In genomic region chr11:117031249-117031648, GRCm38 (mm10) we compare ENCODE assay signal across 9 mouse cellular contexts.
DNase-seq lines count a peak whose midpoint lies in the region; ATAC-seq and TF ChIP-seq lines count a peak whose summit lies in the region.
"Had no signal": no experiment of that assay in that cellular context is flagged by ENCODE, and none has a peak within 500 bp of the region (broad histone marks: within the 10 kb centered on the region; RNA-seq: fewer than 3 reads in every experiment).

No protein-coding gene starts in this region.

- H3K79me2 ChIP-seq in MEL (ENCODE audit: control insufficient read depth, insufficient read depth, low read length, poor library complexity) = no peaks in the 10 kb centered on the region

- H3K9me3 ChIP-seq in heart, embryonic 11.5 days (replicated peaks; ENCODE audit: control insufficient read depth, low read length) = no peaks in the 10 kb centered on the region
- H3K9me3 ChIP-seq in MEL (replicated peaks; ENCODE audit: insufficient read depth, low read length) = no peaks in the 10 kb centered on the region
- 0 out of 2 replicates have a peak, but pooled peaks cover 3% of the 10 kb centered on the region for H3K9me3 ChIP-seq in hindbrain, embryonic 12.5 days (replicated peaks)
- H3K9me3 ChIP-seq in liver, embryonic 11.5 days (ENCODE audit: control insufficient read depth, low read length) = no peaks in the 10 kb centered on the region
- no peaks in the 10 kb centered on the region for H3K9me3 ChIP-seq in lung, postnatal 0 days (ENCODE audit: low read length)

- no peak for TF ChIP-seq RAD21 in MEL (IDR thresholded peaks at IDR 0.05; ENCODE audit: low read depth, low read length)

- no peak overlapping the region for H3K9ac ChIP-seq in heart, embryonic 11.5 days (ENCODE audit: low read depth, low read length)
- H3K9ac ChIP-seq in MEL (ENCODE audit: control insufficient read depth, low read depth, low read length, poor library complexity, severe bottlenecking) = peak overlapping the region; percentile 22; the same call in 1 of the 2 replicates
- H3K9ac ChIP-seq in hindbrain, embryonic 12.5 days = no peak overlapping the region
- no peak overlapping the region for H3K9ac ChIP-seq in liver, embryonic 11.5 days (ENCODE audit: low read depth, low read length)
- no peak overlapping the region for H3K9ac ChIP-seq in lung, postnatal 0 days (replicated peaks; ENCODE audit: low read depth)

- no peak for ATAC-seq in heart, embryonic 11.5 days (replicated peaks; ENCODE audit: insufficient number of reproducible peaks, low FRiP score, low TSS enrichment)
- no peak for ATAC-seq in hindbrain, embryonic 12.5 days (ENCODE audit: low FRiP score)
- peak; percentile 44; the same call in 1 of the 2 replicates for ATAC-seq in liver, embryonic 11.5 days (replicated peaks; ENCODE audit: low FRiP score)
- ATAC-seq in lung, postnatal 0 days = no peak

- no peaks in the 10 kb centered on the region for H3K36me3 ChIP-seq in heart, embryonic 11.5 days (ENCODE audit: control insufficient read depth, insufficient read depth, low read length)
- peaks cover 0 to 41% of the 10 kb centered on the region in 2 experiments; a peak in 2 of 4 replicates for H3K36me3 ChIP-seq in MEL (ENCODE audit: control insufficient read depth in 1 of 2, insufficient read depth in 2 of 2, low read length in 2 of 2)
- H3K36me3 ChIP-seq in hindbrain, embryonic 12.5 days = no peaks in the 10 kb centered on the region
- no peaks in the 10 kb centered on the region for H3K36me3 ChIP-seq in liver, embryonic 11.5 days (ENCODE audit: control insufficient read depth, insufficient read depth, low read length)
- no peaks in the 10 kb centered on the region for H3K36me3 ChIP-seq in lung, postnatal 0 days (ENCODE audit: insufficient read depth, low read length)

- H3K27ac ChIP-seq in heart, embryonic 11.5 days (ENCODE audit: low read depth, low read length) = peak overlapping the region; percentile 50; the same call in 1 of the 2 replicates
- H3K27ac ChIP-seq in MEL (ENCODE audit: control insufficient read depth, low read depth, low read length) = peak overlapping the region; percentile 43
- peak overlapping the region; percentile 87; the same call in 1 of the 2 replicates for H3K27ac ChIP-seq in hindbrain, embryonic 12.5 days
- H3K27ac ChIP-seq in liver, embryonic 11.5 days (ENCODE audit: low read depth, low read length) = no peak overlapping the region
- H3K27ac ChIP-seq in lung, postnatal 0 days (ENCODE audit: low read length) = no peak overlapping the region

- no peak overlapping the region for H3K4me2 ChIP-seq in heart, embryonic 11.5 days
- no peak overlapping the region for H3K4me2 ChIP-seq in hindbrain, embryonic 12.5 days (replicated peaks)
- no peak overlapping the region for H3K4me2 ChIP-seq in liver, embryonic 11.5 days
- no peak overlapping the region for H3K4me2 ChIP-seq in lung, postnatal 0 days (replicated peaks; ENCODE audit: low read depth, low read length)

- WGBS in heart, embryonic 11.5 days (ENCODE audit: insufficient replicate concordance) = 17% methylated on average over 4 of the region's 4 CpGs
- 21% methylated on average over 4 of the region's 4 CpGs for WGBS in hindbrain, embryonic 12.5 days
- 20% methylated on average over 4 of the region's 4 CpGs for WGBS in liver, embryonic 11.5 days
- 26% methylated on average over 4 of the region's 4 CpGs for WGBS in lung, postnatal 0 days

- peaks cover 24% of the 10 kb centered on the region for H3K4me1 ChIP-seq in heart, embryonic 11.5 days (ENCODE audit: control insufficient read depth, insufficient read depth, low read length)
- H3K4me1 ChIP-seq in MEL (ENCODE audit: control insufficient read depth in 1 of 2, insufficient read depth in 2 of 2, low read length in 2 of 2) = peaks cover 18 to 53% of the 10 kb centered on the region in 2 experiments
- H3K4me1 ChIP-seq in hindbrain, embryonic 12.5 days = peaks cover 55% of the 10 kb centered on the region
- peaks cover 41% of the 10 kb centered on the region for H3K4me1 ChIP-seq in liver, embryonic 11.5 days (replicated peaks; ENCODE audit: control insufficient read depth, insufficient read depth, low read length)
- H3K4me1 ChIP-seq in lung, postnatal 0 days (ENCODE audit: insufficient read depth, low read depth, low read length) = no peaks in the 10 kb centered on the region

- 0 out of 2 replicates have a peak, but pooled peaks cover 3% of the 10 kb centered on the region for H3K27me3 ChIP-seq in heart, embryonic 11.5 days (ENCODE audit: control insufficient read depth, insufficient read depth, low read length)
- no peaks in the 10 kb centered on the region for H3K27me3 ChIP-seq in MEL (ENCODE audit: control insufficient read depth in 1 of 2, insufficient read depth in 2 of 2, low read length in 2 of 2)
- H3K27me3 ChIP-seq in hindbrain, embryonic 12.5 days = no peaks in the 10 kb centered on the region
- 0 out of 2 replicates have a peak, but pooled peaks cover 7% of the 10 kb centered on the region for H3K27me3 ChIP-seq in liver, embryonic 11.5 days (replicated peaks; ENCODE audit: control insufficient read depth, insufficient read depth, low read length)
- no peaks in the 10 kb centered on the region for H3K27me3 ChIP-seq in lung, postnatal 0 days (replicated peaks; ENCODE audit: insufficient read depth, low read length)

- TF ChIP-seq EP300 in MEL (IDR thresholded peaks at IDR 0.05; ENCODE audit: low read depth in 1 of 2, low read length in 2 of 2) = peak; percentile 69 to 74
- TF ChIP-seq EP300 in lung, postnatal 0 days (IDR thresholded peaks at IDR 0.05) = no peak

- TF ChIP-seq CTCF in MEL (IDR thresholded peaks at IDR 0.05 in 2 of 3, conservative IDR thresholded peaks at IDR 0.05 in 1 of 3; ENCODE audit: control insufficient read depth in 1 of 3, insufficient read depth in 1 of 3, low read depth in 2 of 3, low read length in 3 of 3, poor library complexity in 1 of 3, severe bottlenecking in 1 of 3) = no peak
- TF ChIP-seq CTCF in lung, postnatal 0 days (IDR thresholded peaks at IDR 0.05) = no peak

- TF ChIP-seq POLR2A in MEL (IDR thresholded peaks at IDR 0.05; ENCODE audit: control insufficient read depth in 1 of 2, insufficient read depth in 1 of 2, low read depth in 1 of 2, low read length in 2 of 2, poor library complexity in 1 of 2) = no peak

- no peak for DNase-seq in heart, postnatal 36 days
- peak; percentile 89 for DNase-seq in MEL (ENCODE audit: low read depth, low spot score)
- DNase-seq in liver, embryonic 11.5 days (ENCODE audit: low spot score) = no peak
- DNase-seq in cerebellum, adult 11 months = no peak
- no peak for DNase-seq in lung, postnatal 0 days (ENCODE audit: low spot score)
- DNase-seq in urinary bladder, postnatal 10 days (ENCODE audit: low spot score) = no peak
- DNase-seq: cerebellum, adult 11-12 months had no signal

- H3K4me3 ChIP-seq in heart, embryonic 11.5 days (ENCODE audit: low read depth, low read length) = no peak overlapping the region
- H3K4me3 ChIP-seq in MEL (ENCODE audit: control insufficient read depth in 1 of 2, insufficient read depth in 1 of 2, low read depth in 2 of 2, low read length in 2 of 2) = peak overlapping the region in 1 of 2 experiments; percentile 39; a peak in 3 of 4 replicates
- H3K4me3 ChIP-seq in hindbrain, embryonic 12.5 days = no peak overlapping the region
- H3K4me3 ChIP-seq in liver, embryonic 11.5 days (ENCODE audit: low read depth, low read length) = no peak overlapping the region
- no peak overlapping the region for H3K4me3 ChIP-seq in lung, postnatal 0 days (ENCODE audit: low read depth, low read length)

- intact Hi-C loops in heart, postnatal 36 days (cut with DNase I) = no loop called here

TF ChIP-seq in MEL, 35 proteins besides CTCF, POLR2A, EP300 and RAD21 (continues in another document):
- TF ChIP-seq JUND (IDR thresholded peaks at IDR 0.05; ENCODE audit: low read depth, low read length) (no peak), RCOR1 (IDR thresholded peaks at IDR 0.05; ENCODE audit: low read depth, low read length) (peak; percentile 57), POLR2AphosphoS2 (IDR thresholded peaks at IDR 0.05; ENCODE audit: low read length) (no peak), SMC3 (IDR thresholded peaks at IDR 0.05; ENCODE audit: low read depth, low read length) (no peak), CHD2 (IDR thresholded peaks at IDR 0.05; ENCODE audit: low read length) (no peak), GABPA (IDR thresholded peaks at IDR 0.05; ENCODE audit: low read depth, low read length) (no peak), MAZ (IDR thresholded peaks at IDR 0.05; ENCODE audit: low read depth, low read length) (no peak), GATA1 (IDR thresholded peaks at IDR 0.05; ENCODE audit: low read depth, low read length) (peak; percentile 82), ELF1 (IDR thresholded peaks at IDR 0.05; ENCODE audit: low read depth, low read length) (0 out of 2 replicates have a peak, but pooled peaks have one; percentile 20), ETS1 (IDR thresholded peaks at IDR 0.05; ENCODE audit: low read depth, low read length) (peak; percentile 83), TBP (IDR thresholded peaks at IDR 0.05; ENCODE audit: low read depth, low read length) (peak; percentile 54; the same call in 1 of the 2 replicates), ZKSCAN1 (IDR thresholded peaks at IDR 0.05; ENCODE audit: low read depth, low read length) (no peak), MYC (IDR thresholded peaks at IDR 0.05; ENCODE audit: low read depth, low read length) (no peak), NRF1 (IDR thresholded peaks at IDR 0.05; ENCODE audit: insufficient read depth, low read depth, low read length, poor library complexity, severe bottlenecking) (no peak), KAT2A (conservative IDR thresholded peaks at IDR 0.05; ENCODE audit: low read depth, low read length) (no peak), SIN3A (IDR thresholded peaks at IDR 0.05; ENCODE audit: low read length) (peak; percentile 43; the same call in 1 of the 2 replicates), MAX (IDR thresholded peaks at IDR 0.05; ENCODE audit: low read length) (no peak), TAL1 (IDR thresholded peaks at IDR 0.05; ENCODE audit: low read length) (no peak; the same call in 1 of the 2 replicates), MYB (IDR thresholded peaks at IDR 0.05; ENCODE audit: low read depth, low read length) (no peak), USF2 (IDR thresholded peaks at IDR 0.05; ENCODE audit: borderline replicate concordance in 1 of 2, insufficient read depth in 1 of 2, low read depth in 1 of 2, low read length in 2 of 2) (no peak), MEF2A (IDR thresholded peaks at IDR 0.05; ENCODE audit: extremely low read depth, insufficient replicate concordance, low read depth, low read length, poor library complexity, severe bottlenecking) (no peak), MAFK (IDR thresholded peaks at IDR 0.05; ENCODE audit: borderline replicate concordance, low read depth, low read length) (peak; percentile 44; the same call in 1 of the 2 replicates), ZMIZ1 (IDR thresholded peaks at IDR 0.05; ENCODE audit: low read depth, low read length) (no peak), UBTF (IDR thresholded peaks at IDR 0.05; ENCODE audit: borderline replicate concordance, insufficient read depth, low read depth, low read length) (no peak), E2F4 (IDR thresholded peaks at IDR 0.05; ENCODE audit: borderline replicate concordance, low read depth, low read length) (no peak)

Comparison
In these comparisons a context has a peak if more than half of its experiments do, and no peak if none do; other contexts are left out.
1. H3K27ac ChIP-seq: peak in heart, embryonic 11.5 days (single experiment), MEL (single experiment) and hindbrain, embryonic 12.5 days (single experiment); none in liver, embryonic 11.5 days (single experiment) and lung, postnatal 0 days (single experiment).